Mouse (Mus musculus): ENCODE results near the gene Lpar2.

- peak; percentile 85 for TF ChIP-seq POLR2A (IDR thresholded peaks at IDR 0.05; ENCODE audit: borderline replicate concordance, extremely low read depth, insufficient read depth, insufficient read length, poor library complexity, severe bottlenecking)
- TF ChIP-seq CTCF (IDR thresholded peaks at IDR 0.05; ENCODE audit: borderline replicate concordance, extremely low read depth, insufficient read depth, insufficient read length) = no peak
Observed at GRCm38 (mm10) chr8:69774503-69775148, 47.6 kb upstream of the Lpar2 start, which contains the start of gene Gm20422.
